Mouse (Mus musculus) left cerebral cortex, postnatal 10 days (tissue): ENCODE measurements at regions not wholly inside any gene's neighbourhood (a gene's known extent, or its start where the extent isn't known, plus 50 kb on each side); places are given as distances from the start of the nearest gene placed in this dataset.
A peak's percentile ranks its signal among the peaks of the same experiment; 100 is the strongest.

ENCODE experiments used
- DNase-seq, 2 experiments: peaks; one replicate each; pipeline ENCODE4 v3.0.0; 2021 to 2022; ENCODE audit warnings: low spot score in 2 of 2, mixed read lengths in 1 of 2; ENCODE audit errors: extremely low spot score in 1 of 2
- intact Hi-C: fragments of 180-260 bp; cut with DNase I; formaldehyde crosslinking; loops from one replicate; pipeline ENCODE4 v1.15.1; 2025

GRCm38 (mm10) chr4:64575901-64576300 lies 529.1 kb upstream of the Tnc start:
- intact Hi-C loops = no loop called here
- DNase-seq = no peak

- no peak for DNase-seq
- intact Hi-C loops = no loop called here
Measured at GRCm38 (mm10) chr4:64595014-64595599, 528.9 kb upstream of the Pappa start.

- intact Hi-C loops = no loop called here
- peak in 1 of 2 experiments; percentile 27 for DNase-seq
Measured at GRCm38 (mm10) chr4:64598465-64598864, 525.5 kb upstream of the Pappa start.

- no peak for DNase-seq
- intact Hi-C loops = no loop called here
Measured at GRCm38 (mm10) chr4:64599222-64599621, 524.8 kb upstream of the Pappa start.

GRCm38 (mm10) chr4:64622771-64623170 lies 501.2 kb upstream of the Pappa start:
- intact Hi-C loops = no loop called here
- no peak for DNase-seq

GRCm38 (mm10) chr4:64632189-64632588 lies 491.8 kb upstream of the Pappa start:
- no peak for DNase-seq
- intact Hi-C loops = no loop called here

- intact Hi-C loops = no loop called here
- no peak for DNase-seq
Measured at GRCm38 (mm10) chr4:64635256-64635962, 488.6 kb upstream of the Pappa start.

GRCm38 (mm10) chr4:64640056-64640455 lies 483.9 kb upstream of the Pappa start:
- intact Hi-C loops = no loop called here

GRCm38 (mm10) chr4:64640976-64641375 lies 483.0 kb upstream of the Pappa start:
- intact Hi-C loops = no loop called here
- DNase-seq = no peak

More at GRCm38 (mm10) chr4:64640056-64640455, 483.9 kb upstream of the Pappa start:
- no peak for DNase-seq

- DNase-seq = no peak
- intact Hi-C loops = no loop called here
Measured at GRCm38 (mm10) chr4:64645141-64645540, 478.8 kb upstream of the Pappa start.

- intact Hi-C loops = no loop called here
- no peak for DNase-seq
Measured at GRCm38 (mm10) chr4:64654157-64654556, 469.8 kb upstream of the Pappa start.

GRCm38 (mm10) chr4:64655534-64655933 lies 468.4 kb upstream of the Pappa start:
- intact Hi-C loops = no loop called here
- no peak for DNase-seq

GRCm38 (mm10) chr4:64663722-64664121 lies 460.3 kb upstream of the Pappa start:
- intact Hi-C loops = no loop called here
- no peak for DNase-seq

GRCm38 (mm10) chr4:64667998-64668397 lies 456.0 kb upstream of the Pappa start:
- DNase-seq = no peak
- intact Hi-C loops = no loop called here

- intact Hi-C loops = no loop called here
- no peak for DNase-seq
Measured at GRCm38 (mm10) chr4:64669722-64670121, 454.3 kb upstream of the Pappa start.

GRCm38 (mm10) chr4:64676438-64676837 lies 447.5 kb upstream of the Pappa start:
- no peak for DNase-seq
- intact Hi-C loops = no loop called here

- intact Hi-C loops = no loop called here
- DNase-seq = no peak
Measured at GRCm38 (mm10) chr4:64676881-64677280, 447.1 kb upstream of the Pappa start.

GRCm38 (mm10) chr4:64684654-64685053 lies 439.3 kb upstream of the Pappa start:
- DNase-seq = no peak
- intact Hi-C loops = no loop called here

- DNase-seq = no peak
- intact Hi-C loops = no loop called here
Measured at GRCm38 (mm10) chr4:64696134-64696533, 427.8 kb upstream of the Pappa start.

- DNase-seq = no peak
Measured at GRCm38 (mm10) chr4:64723296-64723695, 400.7 kb upstream of the Pappa start.

GRCm38 (mm10) chr4:64724851-64725250 lies 399.1 kb upstream of the Pappa start:
- DNase-seq = no peak
- intact Hi-C loops = no loop called here

More at GRCm38 (mm10) chr4:64723296-64723695, 400.7 kb upstream of the Pappa start:
- intact Hi-C loops = no loop called here
